ENCODE assay signal across 14 mouse cellular contexts in the genomic region with DNA sequence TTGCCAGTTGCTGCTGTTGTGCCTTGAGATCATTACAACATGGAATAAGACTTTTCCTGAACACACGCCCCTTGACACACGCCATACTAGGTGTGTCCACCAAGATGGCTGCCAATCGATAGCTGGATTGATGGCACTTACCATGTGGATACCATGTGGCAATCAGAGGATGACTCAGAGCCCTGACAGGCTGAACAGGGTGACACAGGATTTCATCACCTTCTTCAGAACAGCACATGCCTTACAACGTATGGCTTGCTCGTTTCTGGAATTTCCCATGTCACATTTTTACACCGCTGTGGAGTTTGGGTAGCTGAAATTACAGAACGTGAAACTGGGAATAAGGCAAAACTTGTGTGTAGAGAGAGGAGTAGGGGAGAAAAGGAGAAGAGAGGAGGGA.
DNase-seq lines count a peak whose midpoint lies in the region; TF ChIP-seq lines count a peak whose summit lies in the region.
"Had no signal": no experiment of that assay in that cellular context is flagged by ENCODE, and none has a peak within 500 bp of the region (broad histone marks: within the 10 kb centered on the region; RNA-seq: fewer than 3 reads in every experiment).

No protein-coding gene starts in this region.

- WGBS in thymus, adult 2 months, result 93% methylated on average over 7 of the region's 7 CpGs
- 89% methylated on average over 7 of the region's 7 CpGs for WGBS in limb, embryonic 10.5 days

- H3K27me3 ChIP-seq in thymus, adult 2 months (ENCODE audit: control insufficient read depth, insufficient read depth, low read length), result no peaks in the 10 kb centered on the region
- H3K27me3 ChIP-seq in limb, embryonic 10.5 days (ENCODE audit: low read depth, poor library complexity, severe bottlenecking), result no peaks in the 10 kb centered on the region

- H3K4me3 ChIP-seq in thymus, adult 2 months (ENCODE audit: control insufficient read depth, insufficient read depth, low read length), result no peak overlapping the region
- no peak overlapping the region for H3K4me3 ChIP-seq in limb, embryonic 10.5 days

- no peaks in the 10 kb centered on the region for H3K36me3 ChIP-seq in thymus, adult 2 months (ENCODE audit: control insufficient read depth, insufficient read depth, low read length)
- H3K36me3 ChIP-seq in limb, embryonic 10.5 days, result no peaks in the 10 kb centered on the region

- H3K9me3 ChIP-seq in limb, embryonic 10.5 days (replicated peaks), result no peaks in the 10 kb centered on the region

- peak overlapping the region; percentile 4; the same call in 1 of the 2 replicates for H3K27ac ChIP-seq in thymus, adult 2 months (ENCODE audit: control insufficient read depth, insufficient read depth, low read length)
- H3K27ac ChIP-seq in limb, embryonic 10.5 days, result peak overlapping the region; percentile 32; the same call in 1 of the 2 replicates

- TF ChIP-seq POLR2A in thymus, adult 2 months (IDR thresholded peaks at IDR 0.05; ENCODE audit: control insufficient read depth, extremely low read depth, insufficient read depth, low read length, poor library complexity), result no peak

- no peak for TF ChIP-seq CTCF in thymus, adult 2 months (IDR thresholded peaks at IDR 0.05; ENCODE audit: borderline replicate concordance, control insufficient read depth, extremely low read depth, insufficient read depth, low read length, poor library complexity)

- peaks cover 60% of the 10 kb centered on the region for H3K4me1 ChIP-seq in thymus, adult 2 months (replicated peaks; ENCODE audit: control insufficient read depth, insufficient read depth, low read length)
- H3K4me1 ChIP-seq in limb, embryonic 10.5 days, result peaks cover 17% of the 10 kb centered on the region

- DNase-seq in thymus, adult 2 months, result peak; percentile 1
- DNase-seq in thymus, postnatal 14 days, result no peak
- DNase-seq in NIH3T3 (ENCODE audit: low read depth), result peak; percentile 66
- no peak for DNase-seq in limb, embryonic 10.5 days (ENCODE audit: low spot score)
- peak; percentile 1 to 3 for DNase-seq in thymus, postnatal 36 days
- DNase-seq in lung, postnatal 14 days, result no peak
- DNase-seq in urinary bladder, postnatal 36 days (ENCODE audit: low spot score in 2 of 2), result no peak
- DNase-seq in embryo, embryonic 10.5 days (ENCODE audit: low spot score), result no peak
- DNase-seq: adrenal gland, postnatal 25 days; cerebellum, adult 8-10 months; gastrocnemius, postnatal 10 days; kidney, postnatal 14 days; liver; lung, embryonic 14.5 days had no signal

Comparison
In these comparisons a context has a peak if more than half of its experiments do, and no peak if none do; other contexts are left out.
1. DNase-seq: peak in thymus, adult 2 months (single experiment), NIH3T3 (single experiment) and thymus, postnatal 36 days (2 of 2); none in thymus, postnatal 14 days (single experiment), limb, embryonic 10.5 days (single experiment), lung, postnatal 14 days (single experiment), urinary bladder, postnatal 36 days (0 of 2) and embryo, embryonic 10.5 days (single experiment).